Mouse (Mus musculus): ENCODE results near the gene Dlg1.

GRCm38 (mm10) chr16:31896971-31897774 lies 233.9 kb downstream of the Dlg1 start:
- TF ChIP-seq GATA1 (IDR thresholded peaks at IDR 0.05; ENCODE audit: low read length) (no peak), TAL1 (IDR thresholded peaks at IDR 0.05; ENCODE audit: low read length) (no peak)

All from erythroblast, embryonic 14.5 days (primary cell).